Mouse (Mus musculus) cerebellum, adult 9-11 months (tissue): Measurements from ENCODE around the gene Phyh.

Experiments used
- DNase-seq: peaks from one replicate; pipeline ENCODE4 v3.0.0; 2022

Phyh gene

DNA sequence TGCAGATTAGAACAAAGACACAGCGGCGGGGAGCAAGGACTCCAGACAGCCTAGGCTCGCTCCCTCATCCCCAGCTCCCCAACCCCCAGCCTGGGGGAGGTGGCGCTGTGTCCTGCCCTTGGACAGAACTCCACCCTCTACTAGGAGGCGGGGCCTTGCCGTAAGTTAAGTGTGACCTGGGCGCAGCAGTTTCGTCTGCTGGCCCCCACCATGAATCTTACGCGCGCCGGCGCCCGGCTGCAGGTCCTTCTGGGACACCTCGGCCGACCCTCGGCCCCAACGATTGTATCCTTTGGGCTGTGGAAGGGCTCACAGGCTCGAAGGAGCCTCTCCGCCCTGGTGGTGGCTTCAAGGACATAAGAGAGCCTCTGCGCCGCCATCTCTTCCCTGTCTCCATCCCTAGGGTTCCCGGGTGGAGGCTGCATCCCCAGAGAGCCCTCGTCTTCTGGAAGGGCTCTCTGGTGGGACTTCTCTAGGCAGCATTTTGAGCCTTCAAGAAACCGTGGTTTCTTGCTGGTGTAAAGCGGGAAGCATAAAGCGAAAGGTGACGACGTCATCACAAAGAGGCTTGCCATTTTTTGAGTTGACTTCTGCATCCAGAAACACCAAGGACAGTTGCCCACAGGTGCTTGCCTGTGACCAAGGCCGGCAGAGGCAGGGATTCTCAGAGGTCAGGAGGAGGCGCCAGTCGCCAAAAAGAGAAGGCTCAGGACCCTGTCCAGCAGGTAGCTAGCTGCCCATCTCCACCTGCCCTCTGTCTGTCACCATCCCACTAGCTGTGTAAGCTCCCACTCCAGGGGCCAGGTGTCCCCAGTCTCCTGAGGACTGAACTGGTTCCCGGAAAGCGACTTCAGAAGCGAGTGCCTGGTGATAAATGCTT lies at the start of gene Phyh:
Gene Phyh (plus strand): TSS at position 160 of the 880 bp plus-strand sequence.
- peak; percentile 92 for DNase-seq

- no peak for DNase-seq
These were observed 46.1 kb upstream of the Phyh start for GRCm38 (mm10) chr2:4872740-4873139.

GRCm38 (mm10) chr2:4873331-4873730 lies 45.5 kb upstream of the Phyh start:
- DNase-seq: no peak

GRCm38 (mm10) chr2:4875090-4875489 lies 43.7 kb upstream of the Phyh start:
- no peak for DNase-seq

DNA sequence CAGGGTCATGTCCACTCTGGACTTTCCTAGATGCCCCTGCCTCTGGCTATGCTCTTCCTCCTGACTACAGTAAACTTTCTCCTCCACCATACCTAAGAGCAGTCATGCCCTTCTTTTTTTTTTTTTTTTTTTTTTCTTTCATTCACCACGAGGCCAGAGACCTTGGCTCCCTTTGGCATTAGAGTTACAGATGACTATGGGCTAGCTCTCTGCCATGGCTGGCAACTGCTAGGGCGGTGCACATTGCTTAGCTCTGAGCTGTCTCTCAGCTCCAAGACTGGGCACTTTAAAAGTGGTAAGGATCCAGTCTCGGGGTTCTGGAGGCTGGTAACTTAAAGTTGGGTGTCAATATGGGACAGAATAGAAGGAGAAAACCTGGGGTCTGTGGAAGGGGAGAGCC lies 42.7 kb upstream of the Phyh start:
- no peak for DNase-seq

DNA sequence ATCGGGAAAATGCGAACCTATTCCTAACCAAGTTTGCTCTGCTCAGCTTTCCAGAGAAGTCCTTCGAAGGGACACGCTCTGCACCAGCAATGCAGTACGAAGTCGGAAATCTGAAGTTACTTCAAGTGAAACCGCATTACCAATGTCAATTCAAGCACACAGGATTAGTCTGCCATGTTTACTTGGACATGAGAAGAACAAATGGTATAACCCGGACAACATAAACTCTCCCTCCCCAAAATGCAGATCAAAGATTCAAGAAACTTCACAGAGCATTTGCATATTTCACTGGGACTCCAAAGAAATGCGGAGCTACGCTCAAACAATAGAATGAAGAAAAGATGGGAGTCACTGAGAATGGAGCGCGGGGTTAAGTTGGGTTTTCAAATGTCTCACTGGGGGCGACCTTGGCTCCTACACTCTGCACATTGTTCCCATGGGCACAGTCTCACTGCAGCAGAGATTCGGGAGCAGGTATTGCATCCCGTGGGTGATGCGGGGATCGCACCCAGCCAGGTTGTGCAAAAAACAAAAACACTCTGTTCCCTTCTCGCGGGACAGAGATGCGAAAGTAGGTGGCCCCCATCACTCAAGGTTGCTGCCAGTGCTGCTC lies 38.0 kb upstream of the Phyh start:
- peak; percentile 63 for DNase-seq

- DNase-seq: peak; percentile 90
These were observed 37.2 kb upstream of the Phyh start, which contains the start of gene Sephs1 for GRCm38 (mm10) chr2:4881350-4882248. Gene Sephs1 (plus strand): TSS chr2:4881564.

- peak; percentile 86 for DNase-seq
These were observed 36.5 kb upstream of the Phyh start for GRCm38 (mm10) chr2:4882249-4882791.

GRCm38 (mm10) chr2:4883009-4883704 lies 35.7 kb upstream of the Phyh start:
- DNase-seq: no peak

DNA sequence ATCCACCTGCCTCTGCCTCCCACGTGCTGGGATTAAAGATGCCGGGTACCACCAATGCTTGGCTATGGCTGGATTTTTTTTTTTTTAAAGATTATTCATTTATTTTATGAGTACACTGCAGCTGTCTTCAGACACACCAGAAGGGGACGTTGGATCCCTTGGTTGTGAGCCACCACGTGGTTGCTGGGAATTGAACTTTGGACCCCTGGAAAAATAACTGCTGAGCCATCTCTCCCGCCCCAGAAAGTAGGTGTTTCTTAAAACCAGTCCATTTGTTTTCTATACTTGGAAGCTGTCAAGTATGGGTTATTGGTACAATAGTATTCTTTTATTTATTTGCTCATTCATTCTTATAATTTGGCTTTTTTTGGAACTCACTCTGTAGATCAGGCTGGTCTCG lies 31.9 kb upstream of the Phyh start:
- DNase-seq: no peak

GRCm38 (mm10) chr2:4895598-4895997 lies 23.2 kb upstream of the Phyh start:
- DNase-seq: no peak

DNA sequence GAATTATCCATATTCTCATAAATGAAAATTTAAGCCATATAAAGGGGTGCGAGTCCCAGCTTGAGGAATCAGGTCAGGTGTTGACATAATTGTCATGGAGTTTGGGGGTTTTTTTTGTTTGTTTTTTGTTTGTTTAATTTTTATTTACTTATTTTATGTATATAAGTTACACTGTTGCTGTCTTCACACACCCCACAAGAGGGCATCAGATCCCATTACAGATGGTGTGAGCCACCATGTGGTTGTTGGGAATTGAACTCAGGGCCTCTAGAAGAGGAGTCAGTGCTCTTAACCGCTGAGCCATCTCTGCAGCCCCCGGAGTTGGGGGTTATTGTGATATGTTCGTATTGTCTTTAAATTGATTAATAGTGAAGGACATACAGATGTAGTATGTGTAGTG lies 21.8 kb upstream of the Phyh start:
- no peak for DNase-seq

- DNase-seq: no peak
These were observed 18.2 kb upstream of the Phyh start for GRCm38 (mm10) chr2:4900624-4901023.

DNA sequence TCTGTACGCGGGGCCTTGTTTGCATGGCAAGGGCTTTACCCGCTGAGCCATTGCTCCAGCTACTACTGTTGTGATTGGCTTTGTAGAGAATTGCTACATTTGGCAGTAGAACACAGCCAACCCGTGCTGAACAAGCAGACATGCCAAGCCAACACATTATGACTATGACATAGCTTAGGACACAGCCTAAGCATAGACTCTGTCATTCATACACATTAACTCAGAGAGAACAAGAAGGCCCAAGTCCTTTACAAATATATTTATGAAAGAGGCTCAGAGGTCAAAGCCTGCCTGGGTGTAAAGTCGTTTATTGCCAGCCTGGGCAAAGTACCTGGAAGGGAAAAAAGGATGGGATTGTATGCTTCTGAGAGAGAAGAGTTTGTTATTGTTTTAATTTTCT lies 16.5 kb upstream of the Phyh start:
- DNase-seq: no peak

GRCm38 (mm10) chr2:4907120-4907519 lies 11.7 kb upstream of the Phyh start:
- no peak for DNase-seq

GRCm38 (mm10) chr2:4907916-4908315 lies 10.9 kb upstream of the Phyh start:
- no peak for DNase-seq

DNA sequence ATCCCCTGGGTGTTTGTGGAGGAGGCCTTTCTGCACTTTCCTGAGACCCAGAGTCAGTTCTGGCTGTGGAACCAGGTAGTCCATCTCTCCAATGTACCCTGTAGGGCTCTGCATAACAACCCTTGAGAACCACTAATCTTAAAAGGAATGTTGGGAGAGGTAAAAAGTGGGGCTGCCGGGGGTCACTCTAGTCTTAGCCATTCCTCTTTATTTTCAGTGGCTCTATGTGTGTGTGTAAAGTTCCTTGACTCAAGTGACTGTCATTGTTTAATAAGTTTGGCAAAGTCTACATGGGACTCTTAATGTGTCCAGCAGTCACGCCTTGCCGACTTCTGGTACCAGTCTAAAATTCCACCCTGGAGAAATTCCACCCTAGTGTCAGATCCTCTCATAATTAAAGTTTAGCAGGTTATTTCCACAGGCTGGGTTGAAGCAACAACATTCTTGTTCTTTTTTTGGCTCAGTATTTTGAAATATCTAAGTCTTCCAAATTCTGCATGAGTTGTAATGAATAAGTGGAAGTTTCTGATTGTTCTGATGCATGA lies 10.0 kb upstream of the Phyh start:
- no peak for DNase-seq

- DNase-seq: no peak
These were observed 8.9 kb upstream of the Phyh start for GRCm38 (mm10) chr2:4909909-4910308.

DNA sequence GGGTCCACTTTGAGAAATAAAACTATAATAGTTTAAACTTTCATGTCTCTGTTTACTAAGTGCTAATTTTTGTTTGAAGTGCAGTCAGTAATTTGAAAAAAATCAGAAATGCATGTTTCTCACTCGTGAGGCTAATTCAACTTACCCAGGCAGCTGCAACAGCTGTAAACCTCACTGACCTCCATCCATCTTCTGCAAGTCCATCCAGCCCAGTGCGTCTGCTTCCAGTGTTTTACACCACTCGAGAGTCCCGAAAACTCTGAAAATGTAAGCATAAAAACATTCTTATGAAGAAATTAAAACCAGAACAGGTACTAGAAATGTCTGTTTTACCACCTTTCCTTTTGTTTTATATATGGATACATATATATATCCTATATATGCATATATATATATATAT lies 8.3 kb upstream of the Phyh start:
- DNase-seq: no peak

DNA sequence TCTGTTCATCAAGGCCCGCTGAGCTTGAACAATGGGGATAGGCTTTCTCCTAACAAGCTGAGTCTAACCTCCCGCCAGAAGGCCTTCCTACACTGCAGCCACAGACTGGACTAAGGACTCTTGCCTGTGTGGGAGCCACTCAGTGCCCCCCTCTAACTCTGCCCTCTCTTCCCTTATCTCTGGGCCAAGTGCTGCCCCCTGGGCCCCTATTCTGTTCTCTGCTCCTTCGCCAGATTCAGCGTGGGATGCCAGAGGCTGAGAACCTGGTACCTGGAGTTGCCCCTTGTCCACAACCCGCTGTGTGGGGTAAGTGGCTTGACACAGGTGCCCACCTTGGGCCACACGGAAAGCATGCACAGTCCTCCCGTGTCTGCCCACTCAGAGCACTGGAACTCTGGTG lies 4.9 kb upstream of the Phyh start:
- DNase-seq: no peak

GRCm38 (mm10) chr2:4916037-4916436 lies 2.8 kb upstream of the Phyh start:
- peak; percentile 28 for DNase-seq
